Mouse (Mus musculus) neural tube, embryonic 14.5 days (tissue): ENCODE results near the gene Kbtbd2. TPM values are rescaled to one million over a fixed set of nuclear protein-coding genes. Genes with fewer than 3 reads are reported as not detected.

Experiments used
- ATAC-seq: fragments of 200-750 bp; cut with Nextera tagmentation; 2 replicates; pipeline ENCODE4 v1.8.0; 2017; ENCODE audit warnings: low read depth, mild to moderate bottlenecking, moderate TSS enrichment, moderate library complexity
- H3K27ac ChIP-seq: fragments of 300-500 bp; sonication (generic); 2 replicates; pipeline ENCODE4 v1.5.1; 2014; ENCODE audit warnings: low read depth, mild to moderate bottlenecking, control low read depth, low read length, moderate library complexity, mixed read lengths
- H3K27me3 ChIP-seq: fragments of 300-500 bp; sonication (generic); 2 replicates; pipeline ENCODE4 v1.6.1; 2014; ENCODE audit warnings: low read length; ENCODE audit not compliant: control insufficient read depth, insufficient read depth
- H3K36me3 ChIP-seq: fragments of 300-500 bp; sonication (generic); 2 replicates; pipeline ENCODE4 v1.6.1; 2014; ENCODE audit warnings: low read length, mixed read lengths; ENCODE audit not compliant: control insufficient read depth, insufficient read depth
- H3K4me1 ChIP-seq: fragments of 300-500 bp; sonication (generic); 2 replicates; pipeline ENCODE4 v1.6.1; 2014; ENCODE audit warnings: low read length; ENCODE audit not compliant: control insufficient read depth, insufficient read depth
- H3K4me2 ChIP-seq: fragments of 300-500 bp; sonication (generic); 2 replicates; pipeline ENCODE4 v1.6.1; 2014; ENCODE audit warnings: mild to moderate bottlenecking, low read depth, low read length, control low read depth
- H3K4me3 ChIP-seq: fragments of 300-500 bp; sonication (generic); 2 replicates; pipeline ENCODE4 v1.5.1; 2014; ENCODE audit warnings: low read depth, low read length, control low read depth, mixed read lengths
- H3K9ac ChIP-seq: fragments of 300-500 bp; sonication (generic); replicated peaks from 2 replicates; pipeline ENCODE4 v1.6.1; 2014; ENCODE audit warnings: low read depth, mild to moderate bottlenecking, control low read depth, low read length, mixed read lengths
- H3K9me3 ChIP-seq: fragments of 300-500 bp; sonication (generic); 2 replicates; pipeline ENCODE4 v1.6.1; 2016; ENCODE audit warnings: low read length; ENCODE audit not compliant: control insufficient read depth
- WGBS: fragments of 180-500 bp; shearing (Covaris S2); extraction: QIAGEN DNeasy Blood & Tissue Kit; methylation state at CpG from one replicate; pipeline ENCODE4 v1.1.7; 2014; 5-methylcytosine and 5-hydroxymethylcytosine counted together
- polyA plus RNA-seq: library from polyadenylated mRNA; unstranded; fragments of >200 nt; fragmentation: Nextera tagmentation; extraction: Ambion mirVana; gene quantifications from 2 replicates; pipeline ENCODE4 v1.2.1, GENCODE M21; 2014

The Kbtbd2 gene
- polyA plus RNA-seq, 1 experiment from 2014 or later = 35.4 TPM

DNA sequence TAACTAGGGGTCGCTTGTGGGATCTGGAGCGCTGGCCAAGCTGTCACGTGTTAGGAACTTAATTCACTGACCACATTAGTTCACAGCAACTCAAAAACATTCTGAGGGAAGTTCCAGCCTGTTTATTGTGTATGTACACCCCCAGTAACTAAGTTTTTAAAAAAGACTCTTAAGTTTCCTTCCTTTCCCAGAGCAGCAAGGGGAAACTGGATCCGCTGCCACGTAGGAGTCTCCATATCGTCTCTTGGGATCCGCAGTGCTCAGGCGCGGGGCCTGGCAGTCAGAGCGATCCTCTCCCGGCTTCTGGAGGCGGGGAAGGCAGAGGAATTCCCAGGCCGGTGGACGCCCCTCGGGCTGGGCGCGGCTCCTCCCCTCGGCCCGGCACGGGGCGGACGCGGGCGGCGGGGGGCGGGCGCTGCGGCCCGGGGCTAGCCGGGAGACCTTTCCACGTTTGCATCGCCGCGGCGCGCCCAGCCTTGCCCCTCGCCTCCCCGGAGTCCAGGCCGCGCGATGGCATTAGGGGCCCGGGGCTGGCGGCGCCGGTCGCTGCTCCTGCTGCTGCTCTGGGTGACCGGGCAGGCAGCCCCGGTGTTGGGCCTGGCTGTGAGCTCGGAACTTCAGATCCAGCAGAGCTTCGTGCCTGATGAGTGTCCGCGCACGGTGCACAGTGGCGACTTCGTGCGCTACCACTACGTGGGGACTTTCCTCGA is 34.2 kb upstream of the Kbtbd2 start, which contains the start of gene Fkbp9:
Gene Fkbp9, plus strand, starts transcription at position 363 of the 710 bp plus-strand sequence.
- peak within 1 kb of the TSS; percentile 89 for H3K4me2 ChIP-seq
- no peaks in the 10 kb centered on the region for H3K4me1 ChIP-seq
- H3K9me3 ChIP-seq = no peaks in the 10 kb centered on the region
- under 1% methylated on average over 52 of the region's 58 CpGs for WGBS
- no peaks in the 10 kb centered on the region for H3K36me3 ChIP-seq
- peak; percentile 94 for ATAC-seq
- H3K27me3 ChIP-seq = no peaks in the 10 kb centered on the region
- H3K4me3 ChIP-seq = peak within 1 kb of the TSS; percentile 50
- H3K27ac ChIP-seq = peak within 1 kb of the TSS; percentile 28; the same call in 1 of the 2 replicates
- peak within 1 kb of the TSS; percentile 68 for H3K9ac ChIP-seq

GRCm38 (mm10) chr6:56825657-56826056 is 28.0 kb upstream of the Kbtbd2 start:
- H3K27me3 ChIP-seq = no peaks in the 10 kb centered on the region
- no peak for ATAC-seq

GRCm38 (mm10) chr6:56819124-56819487 is 21.5 kb upstream of the Kbtbd2 start:
- Histone ChIP-seq H3K4me3 (no peak overlapping the region), H3K27ac (no peak overlapping the region), H3K4me1 (no peaks in the 10 kb centered on the region), H3K27me3 (no peaks in the 10 kb centered on the region), H3K9ac (no peak overlapping the region), H3K9me3 (no peaks in the 10 kb centered on the region), H3K4me2 (no peak overlapping the region), H3K36me3 (no peaks in the 10 kb centered on the region)
- WGBS = 88% methylated on average over 2 of the region's 2 CpGs
- ATAC-seq = no peak

More at GRCm38 (mm10) chr6:56825657-56826056, 28.0 kb upstream of the Kbtbd2 start:
- Histone ChIP-seq H3K4me2 (no peak overlapping the region), H3K36me3 (no peaks in the 10 kb centered on the region), H3K4me3 (no peak overlapping the region), H3K27ac (no peak overlapping the region), H3K9me3 (no peaks in the 10 kb centered on the region), H3K9ac (no peak overlapping the region), H3K4me1 (no peaks in the 10 kb centered on the region)
- 60% methylated on average over 3 of the region's 3 CpGs for WGBS

DNA sequence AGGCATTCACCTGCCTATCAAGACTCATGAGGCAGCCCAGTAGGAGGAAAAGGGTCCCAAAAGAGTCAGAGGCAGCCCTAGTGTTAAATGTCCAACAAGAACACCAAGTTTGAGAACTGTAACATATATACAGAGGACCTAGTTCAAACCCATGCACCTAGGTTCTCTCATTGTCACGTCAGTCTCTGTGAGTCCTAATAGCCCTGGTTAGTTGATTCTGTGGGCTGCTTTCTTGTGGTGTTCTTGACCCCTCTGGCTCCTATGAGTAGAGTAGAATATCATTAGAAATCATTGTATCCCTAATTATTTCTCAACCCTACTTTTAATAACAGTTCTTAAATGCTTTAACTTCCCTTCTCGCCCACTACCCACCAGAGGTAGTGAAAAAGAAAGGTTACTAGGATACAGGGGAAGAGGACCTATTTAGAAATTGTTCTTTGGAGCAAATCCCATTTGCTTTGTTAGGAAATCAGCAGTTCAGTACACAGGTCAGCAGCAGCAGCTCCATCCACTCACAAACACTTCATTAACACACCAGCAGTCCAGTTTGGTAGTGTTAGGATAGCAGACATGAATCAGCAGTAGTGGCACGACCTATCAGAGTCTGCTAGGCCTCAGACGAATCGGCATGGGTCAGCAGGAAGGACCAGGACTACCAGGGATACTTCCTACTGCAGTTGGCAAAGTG is 21.0 kb upstream of the Kbtbd2 start:
- 74% methylated on average over 5 of the region's 5 CpGs for WGBS
- Histone ChIP-seq H3K4me2 (no peak overlapping the region), H3K9me3 (no peaks in the 10 kb centered on the region), H3K27me3 (no peaks in the 10 kb centered on the region), H3K4me1 (no peaks in the 10 kb centered on the region), H3K9ac (no peak overlapping the region), H3K27ac (no peak overlapping the region), H3K36me3 (no peaks in the 10 kb centered on the region), H3K4me3 (no peak overlapping the region)
- no peak for ATAC-seq

- no peak for ATAC-seq
- 49% methylated on average over 2 of the region's 2 CpGs for WGBS
- no peaks in the 10 kb centered on the region for H3K4me1 ChIP-seq
- no peaks in the 10 kb centered on the region for H3K36me3 ChIP-seq
- no peak overlapping the region for H3K4me3 ChIP-seq
- H3K9me3 ChIP-seq = no peaks in the 10 kb centered on the region
- H3K27me3 ChIP-seq = no peaks in the 10 kb centered on the region
- H3K27ac ChIP-seq = no peak overlapping the region
- no peak overlapping the region for H3K9ac ChIP-seq
- H3K4me2 ChIP-seq = no peak overlapping the region
Observed at GRCm38 (mm10) chr6:56813332-56813731, 15.7 kb upstream of the Kbtbd2 start.

DNA sequence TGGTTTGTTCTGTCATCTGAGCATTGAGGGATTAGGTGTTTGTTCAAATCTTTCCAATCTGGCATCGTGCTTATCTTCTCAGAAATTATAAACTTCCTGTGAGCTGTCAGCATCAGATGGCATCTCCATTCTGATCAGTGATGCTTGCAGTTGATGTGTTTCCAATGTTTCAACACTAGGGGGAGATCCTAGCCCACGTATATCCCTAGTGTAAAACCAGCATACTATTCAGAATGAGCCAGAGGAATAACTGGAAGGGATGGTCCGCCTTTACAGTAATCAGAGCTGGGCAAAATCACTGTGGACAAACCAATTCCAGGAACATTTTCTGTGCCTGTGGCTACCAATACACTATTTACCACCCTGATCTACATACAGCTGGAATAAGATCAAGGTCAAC is 11.0 kb upstream of the Kbtbd2 start:
- Histone ChIP-seq H3K4me1 (no peaks in the 10 kb centered on the region), H3K9me3 (no peaks in the 10 kb centered on the region), H3K27ac (no peak overlapping the region), H3K9ac (no peak overlapping the region), H3K36me3 (no peaks in the 10 kb centered on the region), H3K4me3 (no peak overlapping the region), H3K27me3 (no peaks in the 10 kb centered on the region), H3K4me2 (no peak overlapping the region)
- 10% methylated on average over 3 of the region's 3 CpGs for WGBS
- peak; percentile 95 for ATAC-seq

- Histone ChIP-seq H3K4me3 (no peak overlapping the region), H3K4me2 (no peak overlapping the region), H3K4me1 (no peaks in the 10 kb centered on the region), H3K27ac (no peak overlapping the region), H3K9me3 (no peaks in the 10 kb centered on the region), H3K27me3 (no peaks in the 10 kb centered on the region), H3K36me3 (no peaks in the 10 kb centered on the region), H3K9ac (no peak overlapping the region)
- no peak for ATAC-seq
- WGBS = 69% methylated on average over 2 of the region's 2 CpGs
Observed at GRCm38 (mm10) chr6:56806195-56806594, 8.6 kb upstream of the Kbtbd2 start.

- Histone ChIP-seq H3K4me3 (no peak overlapping the region), H3K9ac (no peak overlapping the region), H3K27me3 (no peaks in the 10 kb centered on the region), H3K4me2 (no peak overlapping the region), H3K36me3 (no peaks in the 10 kb centered on the region), H3K4me1 (no peaks in the 10 kb centered on the region), H3K27ac (no peak overlapping the region), H3K9me3 (no peaks in the 10 kb centered on the region)
- WGBS = 88% methylated on average over 4 of the region's 4 CpGs
- ATAC-seq = no peak
Observed at GRCm38 (mm10) chr6:56805026-56805425, 7.4 kb upstream of the Kbtbd2 start.

- 14% methylated on average over 8 of the region's 8 CpGs for WGBS
Observed at GRCm38 (mm10) chr6:56798152-56798465, 496 bp upstream of the Kbtbd2 start.

More at GRCm38 (mm10) chr6:56798152-56798465, 496 bp upstream of the Kbtbd2 start:
- H3K9me3 ChIP-seq = no peaks in the 10 kb centered on the region
- H3K4me2 ChIP-seq = peak overlapping the region; percentile 77
- H3K4me1 ChIP-seq = peaks cover 18% of the 10 kb centered on the region
- H3K27ac ChIP-seq = peak overlapping the region; percentile 99
- H3K27me3 ChIP-seq = no peaks in the 10 kb centered on the region
- H3K36me3 ChIP-seq = no peaks in the 10 kb centered on the region
- H3K4me3 ChIP-seq = peak overlapping the region; percentile 77
- no peak for ATAC-seq
- H3K9ac ChIP-seq = peak overlapping the region; percentile 95
